Mouse (Mus musculus) small intestine, adult 2 months (tissue): ENCODE measurements around the gene Slc25a36.

ENCODE experiments used
- CTCF ChIP-seq: fragments of 200-500 bp; IDR thresholded peaks from 2 replicates; pipeline ENCODE4 v1.5.1; 2012; ENCODE audit warnings: low read depth, mild to moderate bottlenecking, control low read depth, inconsistent platforms, low read length, moderate library complexity, mixed read lengths; ENCODE audit not compliant: insufficient replicate concordance, insufficient read length; ENCODE audit errors: extremely low read depth
- POLR2A ChIP-seq: fragments of 200-500 bp; IDR thresholded peaks from 2 replicates; pipeline ENCODE4 v1.6.1; 2012; ENCODE audit warnings: low read depth, mild to moderate bottlenecking, control low read depth, inconsistent platforms, low read length, moderate library complexity

DNA sequence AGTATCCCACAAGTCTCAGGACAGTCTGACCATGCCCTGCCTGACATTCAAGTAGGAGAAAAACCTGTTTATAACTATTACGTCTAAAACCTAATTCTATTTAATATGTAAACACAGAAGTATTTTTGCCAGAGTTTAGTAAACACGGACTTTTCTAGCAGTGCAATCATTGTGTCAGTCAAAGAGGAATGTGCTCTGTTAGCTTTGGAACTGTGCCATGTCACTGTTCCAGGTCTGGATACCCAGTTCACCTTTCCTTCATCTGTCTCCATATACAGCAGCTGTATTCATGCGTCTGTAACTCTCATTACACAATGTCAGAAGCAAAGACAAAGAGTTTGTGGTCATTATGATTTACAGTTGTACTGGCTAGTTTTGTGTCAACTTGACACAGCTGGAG lies 45.0 kb upstream of the Slc25a36 start:
- TF ChIP-seq POLR2A = no peak
- no peak for TF ChIP-seq CTCF
